Mouse (Mus musculus) G1E (cell line): ENCODE data around the gene Ccdc141. TPM values are rescaled to one million over a fixed set of nuclear protein-coding genes. Genes with fewer than 3 reads are reported as not detected.

ENCODE experiments used
- ATAC-seq: 2 replicates; pipeline ENCODE4 v1.8.0; 2016; ENCODE audit warnings: mild to moderate bottlenecking; ENCODE audit not compliant: insufficient number of reproducible peaks, poor library complexity, low FRiP score, severe bottlenecking; ENCODE audit errors: extremely low read depth
- DNase-seq: peaks from one replicate; pipeline ENCODE4 v3.0.0; 2012; ENCODE audit warnings: low spot score
- H3K27me3 ChIP-seq: 2 replicates; pipeline ENCODE4 v1.6.1; 2012; ENCODE audit warnings: mild to moderate bottlenecking, low read length, inconsistent platforms; ENCODE audit not compliant: insufficient read depth
- H3K36me3 ChIP-seq: replicated peaks from 2 replicates; pipeline ENCODE3; 2012; ENCODE audit warnings: mild to moderate bottlenecking, inconsistent platforms
- H3K4me1 ChIP-seq: 2 replicates; pipeline ENCODE4 v1.6.1; 2012; ENCODE audit warnings: low read depth, low read length, inconsistent platforms, mixed read lengths; ENCODE audit not compliant: insufficient read depth
- H3K4me3 ChIP-seq: 2 replicates; pipeline ENCODE4 v1.5.1; 2012; ENCODE audit warnings: low read depth, mild to moderate bottlenecking, inconsistent platforms, low read length, moderate library complexity, mixed read lengths
- H3K9me3 ChIP-seq: replicated peaks from 2 replicates; pipeline ENCODE4 v1.6.1; 2012; ENCODE audit warnings: inconsistent platforms
- CTCF ChIP-seq: IDR thresholded peaks from 2 replicates; pipeline ENCODE4 v1.5.1; 2012; ENCODE audit warnings: low read depth, low read length, inconsistent platforms, mixed read lengths
- GATA1 ChIP-seq: IDR thresholded peaks from 2 replicates; pipeline ENCODE4 v1.6.1; 2012; ENCODE audit warnings: borderline replicate concordance, low read length, inconsistent platforms, mixed read lengths
- GATA2 ChIP-seq: IDR thresholded peaks from 2 replicates; pipeline ENCODE4 v1.6.1; 2012; ENCODE audit warnings: low read depth, low read length, inconsistent platforms, borderline replicate concordance
- POLR2AphosphoS5 ChIP-seq: IDR thresholded peaks from 2 replicates; pipeline ENCODE4 v1.6.1; 2012; ENCODE audit warnings: low read depth, low read length, inconsistent platforms; ENCODE audit not compliant: insufficient replicate concordance
- TAL1 ChIP-seq: conservative IDR thresholded peaks from 2 replicates; pipeline ENCODE4 v1.6.1; 2012; ENCODE audit warnings: low read depth, low read length, inconsistent platforms, mixed read lengths
- polyA plus RNA-seq: library from polyadenylated mRNA; stranded (reverse); fragments of >175 nt; gene quantifications from 2 replicates; pipeline ENCODE4 v1.2.3, GENCODE M21; 2012
- total RNA-seq, 2 experiments: library from RNA; stranded (forward) in 1 of 2; stranded (reverse) in 1 of 2; fragments of 200-1000 nt in 1 of 2; fragments of >200 nt in 1 of 2; fragmentation: Nextera tagmentation in 1 of 2; gene quantifications; 2 replicates each; pipeline ENCODE4 v1.2.3; 2014 to 2017

Gene Ccdc141
- total and polyA plus RNA-seq, 3 experiments = 0.11 TPM; not detected in 2

DNA sequence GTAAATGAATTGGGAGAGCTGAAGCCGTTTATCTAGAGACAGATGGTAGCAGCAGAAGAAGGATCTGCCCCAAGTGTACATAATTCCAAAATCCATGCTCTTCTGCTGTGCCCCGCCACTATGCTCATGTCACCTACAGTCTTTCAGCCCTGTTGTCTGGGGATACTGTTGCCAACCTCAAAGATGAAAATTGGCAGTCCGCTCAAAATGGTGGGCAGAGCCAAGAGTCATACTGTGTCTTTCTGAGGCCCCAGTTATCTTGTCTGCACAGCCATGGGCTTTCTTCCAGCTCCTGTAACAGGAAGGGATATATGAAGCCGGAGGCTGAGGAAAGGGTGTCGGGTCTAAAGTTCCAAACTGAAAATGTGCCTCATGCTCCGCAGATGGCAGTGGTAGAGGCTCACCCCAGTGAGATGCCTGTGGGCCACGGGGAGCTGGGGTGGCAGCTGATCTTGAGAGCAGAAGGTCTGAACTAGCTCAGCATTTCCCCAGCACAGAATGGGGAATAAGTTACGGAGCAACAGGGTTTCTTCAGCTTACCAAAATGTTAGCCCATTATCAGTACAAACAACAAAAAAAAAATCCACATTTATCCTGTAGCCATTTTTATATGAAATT, 60.8 kb downstream of the Ccdc141 start:
- H3K4me3 ChIP-seq = no peak overlapping the region
- no peak for DNase-seq
- TF ChIP-seq CTCF (no peak), GATA1 (no peak), GATA2 (no peak), TAL1 (no peak), POLR2AphosphoS5 (no peak)

GRCm38 (mm10) chr2:77108562-77108961, 61.9 kb downstream of the Ccdc141 start:
- H3K9me3 ChIP-seq = peaks cover 23% of the 10 kb centered on the region
- H3K27me3 ChIP-seq = no peaks in the 10 kb centered on the region
- H3K4me1 ChIP-seq = no peaks in the 10 kb centered on the region
- TF ChIP-seq POLR2AphosphoS5 = no peak
- TF ChIP-seq CTCF = no peak
- TF ChIP-seq GATA2 = no peak
- no peak for TF ChIP-seq GATA1
- no peak for TF ChIP-seq TAL1
- DNase-seq = no peak
- no peaks in the 10 kb centered on the region for H3K36me3 ChIP-seq
- no peak overlapping the region for H3K4me3 ChIP-seq
- no peak for ATAC-seq

More for the DNA sequence above, 60.8 kb downstream of the Ccdc141 start:
- Histone ChIP-seq H3K27me3 (no peaks in the 10 kb centered on the region), H3K36me3 (no peaks in the 10 kb centered on the region), H3K9me3 (peaks cover 24% of the 10 kb centered on the region), H3K4me1 (no peaks in the 10 kb centered on the region)
- ATAC-seq = no peak

- ATAC-seq (no peak), DNase-seq (no peak)
- Histone ChIP-seq H3K4me3 (no peak overlapping the region), H3K36me3 (no peaks in the 10 kb centered on the region), H3K4me1 (no peaks in the 10 kb centered on the region), H3K9me3 (peaks cover 25% of the 10 kb centered on the region), H3K27me3 (no peaks in the 10 kb centered on the region)
- TF ChIP-seq POLR2AphosphoS5 = no peak
- TF ChIP-seq CTCF = no peak
- no peak for TF ChIP-seq TAL1
- no peak for TF ChIP-seq GATA1
- no peak for TF ChIP-seq GATA2
These were observed 64.3 kb downstream of the Ccdc141 start for GRCm38 (mm10) chr2:77106150-77106549.

DNA sequence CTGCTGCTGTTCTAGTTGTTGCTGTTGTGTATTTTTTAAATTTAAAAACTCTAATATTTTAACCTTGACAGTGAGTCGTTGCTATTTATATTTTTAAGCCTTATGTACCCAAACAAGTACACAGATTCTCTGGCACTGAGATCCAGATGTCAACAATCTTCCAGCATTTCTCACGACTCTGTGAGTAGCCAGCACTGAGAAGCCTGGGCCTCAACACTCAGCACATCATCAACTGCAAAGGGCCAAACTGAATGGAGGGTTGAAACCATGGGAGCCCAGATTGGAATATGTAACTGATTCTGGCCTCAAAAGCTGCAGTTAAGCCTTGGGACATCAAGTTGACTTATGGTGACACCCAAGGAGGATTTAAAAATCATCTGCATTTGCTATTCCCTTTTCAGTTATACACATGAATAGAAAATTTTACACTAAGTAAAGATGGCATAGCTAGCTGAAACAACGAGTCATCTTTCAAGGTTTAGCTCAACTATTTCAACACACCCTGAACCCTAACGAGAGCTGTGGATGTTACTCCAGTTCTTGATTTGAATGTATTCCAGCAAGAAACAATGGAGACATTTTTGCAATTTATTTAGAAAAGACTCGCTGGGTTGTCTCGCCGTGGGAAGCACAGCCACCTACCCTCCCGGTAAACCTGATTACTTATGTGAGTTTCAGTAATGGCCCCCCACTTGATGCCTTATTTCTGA, 65.3 kb downstream of the Ccdc141 start:
- DNase-seq = no peak

GRCm38 (mm10) chr2:77102516-77102915, 67.9 kb downstream of the Ccdc141 start:
- Histone ChIP-seq H3K4me1 (no peaks in the 10 kb centered on the region), H3K9me3 (peaks cover 18% of the 10 kb centered on the region), H3K36me3 (no peaks in the 10 kb centered on the region), H3K27me3 (no peaks in the 10 kb centered on the region), H3K4me3 (no peak overlapping the region)
- no peak for ATAC-seq
- no peak for TF ChIP-seq GATA1
- no peak for TF ChIP-seq TAL1
- no peak for TF ChIP-seq GATA2
- no peak for TF ChIP-seq CTCF
- no peak for TF ChIP-seq POLR2AphosphoS5
- no peak for DNase-seq

More for the DNA sequence above, 65.3 kb downstream of the Ccdc141 start:
- Histone ChIP-seq H3K36me3 (no peaks in the 10 kb centered on the region), H3K4me1 (no peaks in the 10 kb centered on the region), H3K9me3 (peaks cover 23% of the 10 kb centered on the region), H3K4me3 (no peak overlapping the region), H3K27me3 (no peaks in the 10 kb centered on the region)
- TF ChIP-seq POLR2AphosphoS5 (no peak), TAL1 (no peak), GATA1 (no peak), GATA2 (no peak), CTCF (no peak)
- no peak for ATAC-seq

DNA sequence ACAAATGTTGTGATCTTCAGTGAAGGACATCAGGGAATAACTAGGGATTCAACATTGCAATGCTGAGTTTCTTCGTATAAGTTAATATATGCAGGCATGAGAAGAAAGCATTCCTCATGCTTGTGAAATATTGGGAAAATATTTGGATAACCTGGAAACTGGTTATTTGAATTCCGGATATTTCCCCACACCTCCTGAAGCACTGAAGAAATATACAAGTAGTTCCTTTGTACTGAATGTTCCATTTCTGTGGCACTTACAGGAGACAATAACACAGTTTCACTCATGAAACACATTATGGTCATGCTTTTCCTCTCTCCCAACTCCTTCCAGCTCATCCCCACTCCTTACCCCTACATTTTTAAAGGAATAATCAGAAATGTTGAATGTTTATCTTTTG, 70.6 kb downstream of the Ccdc141 start:
- H3K9me3 ChIP-seq = peaks cover 18% of the 10 kb centered on the region
- H3K27me3 ChIP-seq = no peaks in the 10 kb centered on the region
- ATAC-seq (no peak), DNase-seq (no peak)
- TF ChIP-seq GATA2 (no peak), POLR2AphosphoS5 (no peak), CTCF (no peak), TAL1 (no peak), GATA1 (no peak)
- H3K4me1 ChIP-seq = no peaks in the 10 kb centered on the region
- H3K36me3 ChIP-seq = no peaks in the 10 kb centered on the region
- no peak overlapping the region for H3K4me3 ChIP-seq
